Mouse (Mus musculus): Measurements from ENCODE around the gene Itprid1. TPM values are rescaled to one million over a fixed set of nuclear protein-coding genes. Genes with fewer than 3 reads are reported as not detected.

Gene Itprid1
- polyA plus RNA-seq, 1 experiment from 2014 or later, result not detected

DNA sequence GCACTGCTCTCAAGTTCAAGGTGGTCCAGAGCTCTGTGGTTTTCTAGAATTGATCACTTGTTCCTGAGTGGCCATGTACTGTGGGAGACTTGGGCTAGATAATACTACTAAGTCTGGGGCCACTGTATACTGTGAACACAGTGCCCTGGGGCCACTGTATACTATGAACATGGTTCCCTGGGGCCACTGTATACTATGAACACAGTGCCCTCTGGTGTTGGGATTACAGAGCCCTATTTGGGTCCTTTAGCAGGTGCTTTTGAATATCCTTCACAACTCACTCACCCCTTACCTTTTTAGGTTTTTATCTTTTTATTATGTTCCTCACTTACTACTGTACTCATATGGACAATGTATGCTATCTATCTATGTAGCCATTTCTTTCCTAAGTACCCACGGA, 24.3 kb upstream of the Itprid1 start:
- 57% methylated on average over 1 of the region's 1 CpGs for WGBS
- ATAC-seq (ENCODE audit: low FRiP score, low read depth), result no peak
- H3K27me3 ChIP-seq (replicated peaks), result no peaks in the 10 kb centered on the region

GRCm38 (mm10) chr6:55814184-55814926, 22.3 kb upstream of the Itprid1 start:
- no peaks in the 10 kb centered on the region for H3K9me3 ChIP-seq
- no peak overlapping the region for H3K4me2 ChIP-seq (replicated peaks)
- no peaks in the 10 kb centered on the region for H3K27me3 ChIP-seq (replicated peaks)
- no peaks in the 10 kb centered on the region for H3K4me1 ChIP-seq
- no peak overlapping the region for H3K27ac ChIP-seq
- H3K9ac ChIP-seq, result no peak overlapping the region
- WGBS, result 74% methylated on average over 12 of the region's 12 CpGs
- no peaks in the 10 kb centered on the region for H3K36me3 ChIP-seq
- ATAC-seq (ENCODE audit: low FRiP score, low read depth), result no peak
- no peak overlapping the region for H3K4me3 ChIP-seq

More for the DNA sequence above, 24.3 kb upstream of the Itprid1 start:
- H3K36me3 ChIP-seq, result no peaks in the 10 kb centered on the region
- H3K9me3 ChIP-seq, result no peaks in the 10 kb centered on the region
- no peaks in the 10 kb centered on the region for H3K4me1 ChIP-seq
- no peak overlapping the region for H3K4me3 ChIP-seq
- no peak overlapping the region for H3K9ac ChIP-seq
- no peak overlapping the region for H3K27ac ChIP-seq
- H3K4me2 ChIP-seq (replicated peaks), result no peak overlapping the region

- no peak for ATAC-seq (ENCODE audit: low FRiP score, low read depth)
- H3K27ac ChIP-seq, result no peak overlapping the region
- 85% methylated on average over 5 of the region's 5 CpGs for WGBS
- no peaks in the 10 kb centered on the region for H3K4me1 ChIP-seq
- no peak overlapping the region for H3K4me2 ChIP-seq (replicated peaks)
- no peaks in the 10 kb centered on the region for H3K36me3 ChIP-seq
- no peak overlapping the region for H3K4me3 ChIP-seq
- no peaks in the 10 kb centered on the region for H3K9me3 ChIP-seq
- no peaks in the 10 kb centered on the region for H3K27me3 ChIP-seq (replicated peaks)
- H3K9ac ChIP-seq, result no peak overlapping the region
These were observed 19.8 kb upstream of the Itprid1 start for GRCm38 (mm10) chr6:55816911-55817310.

DNA sequence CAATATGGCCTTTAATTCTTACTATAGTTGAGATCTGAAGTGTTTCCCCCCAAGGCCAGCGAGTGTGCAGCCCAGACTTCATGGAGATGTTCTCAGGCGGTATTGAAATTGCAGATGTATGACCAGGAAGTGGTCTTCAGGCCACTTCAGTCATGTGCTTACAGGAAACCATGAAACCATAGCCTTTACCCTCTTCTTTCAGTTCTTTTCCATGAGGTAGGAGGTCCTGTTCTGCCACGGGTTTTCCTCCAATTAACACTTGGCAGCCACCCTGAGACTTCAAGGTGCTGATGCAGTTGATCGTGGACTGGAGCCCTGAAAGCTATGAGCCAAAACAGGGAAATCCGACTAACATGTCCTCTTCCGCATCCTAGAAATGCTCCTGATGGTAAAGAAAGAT, 7.0 kb upstream of the Itprid1 start:
- Histone ChIP-seq H3K4me2 (replicated peaks) (no peak overlapping the region), H3K9me3 (no peaks in the 10 kb centered on the region), H3K9ac (no peak overlapping the region), H3K4me3 (no peak overlapping the region), H3K27ac (no peak overlapping the region), H3K4me1 (no peaks in the 10 kb centered on the region), H3K36me3 (no peaks in the 10 kb centered on the region), H3K27me3 (replicated peaks) (no peaks in the 10 kb centered on the region)
- ATAC-seq (ENCODE audit: low FRiP score, low read depth), result no peak
- 91% methylated on average over 6 of the region's 6 CpGs for WGBS

GRCm38 (mm10) chr6:55852589-55852988, 15.9 kb downstream of the Itprid1 start:
- no peaks in the 10 kb centered on the region for H3K36me3 ChIP-seq
- H3K9me3 ChIP-seq, result no peaks in the 10 kb centered on the region
- ATAC-seq (ENCODE audit: low FRiP score, low read depth), result peak; percentile 37; the same call in 1 of the 2 replicates
- H3K4me3 ChIP-seq, result no peak overlapping the region
- H3K9ac ChIP-seq, result no peak overlapping the region
- H3K4me1 ChIP-seq, result no peaks in the 10 kb centered on the region
- H3K4me2 ChIP-seq (replicated peaks), result no peak overlapping the region
- H3K27me3 ChIP-seq (replicated peaks), result no peaks in the 10 kb centered on the region
- no peak overlapping the region for H3K27ac ChIP-seq

- no peak for ATAC-seq (ENCODE audit: low FRiP score, low read depth)
- Histone ChIP-seq H3K36me3 (no peaks in the 10 kb centered on the region), H3K27ac (no peak overlapping the region), H3K9ac (no peak overlapping the region), H3K9me3 (no peaks in the 10 kb centered on the region), H3K4me3 (no peak overlapping the region), H3K27me3 (replicated peaks) (no peaks in the 10 kb centered on the region), H3K4me2 (replicated peaks) (no peak overlapping the region), H3K4me1 (no peaks in the 10 kb centered on the region)
- 88% methylated on average over 4 of the region's 4 CpGs for WGBS
These were observed 19.4 kb downstream of the Itprid1 start for GRCm38 (mm10) chr6:55856085-55856484.

- ATAC-seq (ENCODE audit: low FRiP score, low read depth), result no peak
- WGBS, result 83% methylated on average over 2 of the region's 2 CpGs
- no peaks in the 10 kb centered on the region for H3K36me3 ChIP-seq
- H3K4me3 ChIP-seq, result no peak overlapping the region
- no peak overlapping the region for H3K27ac ChIP-seq
- no peaks in the 10 kb centered on the region for H3K9me3 ChIP-seq
- no peak overlapping the region for H3K4me2 ChIP-seq (replicated peaks)
- H3K27me3 ChIP-seq (replicated peaks), result no peaks in the 10 kb centered on the region
- H3K4me1 ChIP-seq, result no peaks in the 10 kb centered on the region
- H3K9ac ChIP-seq, result no peak overlapping the region
These were observed 28.5 kb downstream of the Itprid1 start for GRCm38 (mm10) chr6:55865206-55865605.

GRCm38 (mm10) chr6:55879356-55879960, 42.8 kb downstream of the Itprid1 start:
- Histone ChIP-seq H3K9me3 (no peaks in the 10 kb centered on the region), H3K36me3 (no peaks in the 10 kb centered on the region), H3K4me1 (peaks cover 5% of the 10 kb centered on the region), H3K27me3 (replicated peaks) (no peaks in the 10 kb centered on the region), H3K9ac (no peak overlapping the region), H3K27ac (no peak overlapping the region), H3K4me2 (replicated peaks) (no peak overlapping the region), H3K4me3 (no peak overlapping the region)
- no peak for ATAC-seq (ENCODE audit: low FRiP score, low read depth)
- 55% methylated on average over 5 of the region's 5 CpGs for WGBS

DNA sequence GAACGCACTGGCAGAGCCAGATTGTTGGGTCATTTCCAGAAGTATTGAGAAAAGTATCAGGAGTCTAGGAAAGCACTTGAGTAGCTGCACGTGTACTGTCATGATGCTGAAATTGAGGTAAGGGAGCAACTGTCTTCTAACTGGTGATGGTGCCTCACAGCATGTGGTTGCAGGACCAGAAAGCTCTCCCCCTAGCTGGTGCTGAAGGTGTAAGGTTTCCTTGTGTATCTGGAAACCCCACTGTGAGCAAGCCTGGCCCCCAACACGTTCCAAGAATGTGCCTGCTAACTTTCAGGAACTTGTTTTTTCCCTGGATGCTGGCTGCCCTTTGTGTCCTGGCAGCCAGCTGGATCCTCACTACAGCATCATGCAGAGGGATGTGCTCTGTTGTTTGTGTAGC, 44.2 kb downstream of the Itprid1 start:
- ATAC-seq (ENCODE audit: low FRiP score, low read depth), result no peak
- no peaks in the 10 kb centered on the region for H3K27me3 ChIP-seq (replicated peaks)
- 27% methylated on average over 3 of the region's 3 CpGs for WGBS
- H3K36me3 ChIP-seq, result no peaks in the 10 kb centered on the region
- H3K4me2 ChIP-seq (replicated peaks), result no peak overlapping the region
- H3K9me3 ChIP-seq, result no peaks in the 10 kb centered on the region
- no peak overlapping the region for H3K9ac ChIP-seq
- H3K4me1 ChIP-seq, result peaks cover 5% of the 10 kb centered on the region
- no peak overlapping the region for H3K27ac ChIP-seq
- H3K4me3 ChIP-seq, result no peak overlapping the region

GRCm38 (mm10) chr6:55887598-55887997, 50.9 kb downstream of the Itprid1 start:
- H3K36me3 ChIP-seq, result no peaks in the 10 kb centered on the region
- no peak overlapping the region for H3K4me3 ChIP-seq
- ATAC-seq (ENCODE audit: low FRiP score, low read depth), result no peak
- no peak overlapping the region for H3K27ac ChIP-seq
- H3K4me2 ChIP-seq (replicated peaks), result no peak overlapping the region
- no peak overlapping the region for H3K9ac ChIP-seq
- H3K9me3 ChIP-seq, result no peaks in the 10 kb centered on the region
- no peaks in the 10 kb centered on the region for H3K4me1 ChIP-seq
- 88% methylated on average over 1 of the region's 1 CpGs for WGBS
- no peaks in the 10 kb centered on the region for H3K27me3 ChIP-seq (replicated peaks)

GRCm38 (mm10) chr6:55901568-55902328, 65.1 kb downstream of the Itprid1 start:
- Histone ChIP-seq H3K4me2 (replicated peaks) (no peak overlapping the region), H3K27ac (no peak overlapping the region), H3K4me1 (no peaks in the 10 kb centered on the region), H3K27me3 (replicated peaks) (no peaks in the 10 kb centered on the region), H3K4me3 (no peak overlapping the region), H3K9ac (no peak overlapping the region), H3K36me3 (no peaks in the 10 kb centered on the region), H3K9me3 (no peaks in the 10 kb centered on the region)
- no peak for ATAC-seq (ENCODE audit: low FRiP score, low read depth)
- 79% methylated on average over 5 of the region's 5 CpGs for whole genome bisulfite sequencing

DNA sequence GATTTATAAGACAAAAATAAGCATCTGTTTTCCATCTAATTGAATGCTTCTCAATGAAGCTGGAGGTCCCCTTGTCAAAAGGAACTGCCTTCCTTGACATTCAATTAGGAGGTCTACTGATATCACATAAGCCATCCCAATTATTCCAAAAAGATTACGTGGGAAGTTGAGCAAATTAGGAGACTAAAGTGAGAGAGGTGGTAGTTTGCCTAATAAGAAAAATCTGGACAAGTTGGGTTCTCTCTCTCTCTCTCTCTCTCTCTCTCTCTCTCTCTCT, 65.6 kb downstream of the Itprid1 start:
- no peak for ATAC-seq (ENCODE audit: low FRiP score, low read depth)
- 90% methylated on average over 1 of the region's 1 CpGs for WGBS

More for the DNA sequence above, 65.6 kb downstream of the Itprid1 start:
- no peaks in the 10 kb centered on the region for H3K9me3 ChIP-seq
- no peaks in the 10 kb centered on the region for H3K27me3 ChIP-seq (replicated peaks)
- no peak overlapping the region for H3K4me3 ChIP-seq
- no peak overlapping the region for H3K27ac ChIP-seq
- H3K4me2 ChIP-seq (replicated peaks), result no peak overlapping the region
- no peaks in the 10 kb centered on the region for H3K4me1 ChIP-seq
- no peak overlapping the region for H3K9ac ChIP-seq
- H3K36me3 ChIP-seq, result no peaks in the 10 kb centered on the region

All from neural tube, embryonic 12.5 days (tissue).